ENCODE assay signal across 10 mouse cellular contexts in genomic region chr4:43395147-43395546, GRCm38 (mm10). TPM values are rescaled to one million over a fixed set of nuclear protein-coding genes. Genes with fewer than 3 reads are reported as not detected.
DNase-seq lines count a peak whose midpoint lies in the region; ATAC-seq and TF ChIP-seq lines count a peak whose summit lies in the region.
"Had no signal": no experiment of that assay in that cellular context is flagged by ENCODE, and none has a peak within 500 bp of the region (broad histone marks: within the 10 kb centered on the region; RNA-seq: fewer than 3 reads in every experiment).

No protein-coding gene starts in this region.

- H3K27ac ChIP-seq in hindbrain, embryonic 13.5 days = 0 out of 2 replicates have a peak overlapping the region, but pooled peaks have one; percentile 18
- no peak overlapping the region for H3K27ac ChIP-seq in hindbrain, embryonic 11.5 days (ENCODE audit: low read depth, low read length)
- 0 out of 2 replicates have a peak overlapping the region, but pooled peaks have one; percentile 0 for H3K27ac ChIP-seq in midbrain, postnatal 0 days (ENCODE audit: low read depth, low read length)
- H3K27ac ChIP-seq in midbrain, embryonic 16.5 days (ENCODE audit: low read length) = no peak overlapping the region
- peak overlapping the region; percentile 63 for H3K27ac ChIP-seq in intestine, postnatal 0 days (ENCODE audit: low read depth, low read length)
- peak overlapping the region; percentile 96 for H3K27ac ChIP-seq in stomach, postnatal 0 days (replicated peaks)
- H3K27ac ChIP-seq: liver, embryonic 13.5 days had no signal

- peaks cover 28% of the 10 kb centered on the region for H3K4me1 ChIP-seq in hindbrain, embryonic 13.5 days (replicated peaks)
- H3K4me1 ChIP-seq in hindbrain, embryonic 11.5 days (replicated peaks; ENCODE audit: control insufficient read depth, insufficient read depth, low read length) = no peaks in the 10 kb centered on the region
- peaks cover 11% of the 10 kb centered on the region; the same call in 1 of the 2 replicates for H3K4me1 ChIP-seq in midbrain, postnatal 0 days (ENCODE audit: insufficient read depth, low read length)
- H3K4me1 ChIP-seq in midbrain, embryonic 16.5 days (ENCODE audit: control insufficient read depth, insufficient read depth, low read length) = peaks cover 16% of the 10 kb centered on the region
- H3K4me1 ChIP-seq in intestine, postnatal 0 days (replicated peaks; ENCODE audit: control insufficient read depth, insufficient read depth, low read length) = peaks cover 6% of the 10 kb centered on the region
- H3K4me1 ChIP-seq in stomach, postnatal 0 days (replicated peaks; ENCODE audit: control insufficient read depth, insufficient read depth) = peaks cover 18% of the 10 kb centered on the region

- ATAC-seq in hindbrain, embryonic 13.5 days (ENCODE audit: low FRiP score) = no peak
- ATAC-seq in hindbrain, embryonic 11.5 days (ENCODE audit: low FRiP score) = no peak
- ATAC-seq in midbrain, postnatal 0 days (ENCODE audit: low FRiP score) = no peak
- ATAC-seq in midbrain, embryonic 16.5 days = no peak
- no peak for ATAC-seq in intestine, postnatal 0 days
- no peak for ATAC-seq in stomach, postnatal 0 days (ENCODE audit: low FRiP score, low TSS enrichment)

- no peaks in the 10 kb centered on the region for H3K36me3 ChIP-seq in hindbrain, embryonic 13.5 days
- H3K36me3 ChIP-seq in hindbrain, embryonic 11.5 days (ENCODE audit: control insufficient read depth, insufficient read depth, low read length) = no peaks in the 10 kb centered on the region
- H3K36me3 ChIP-seq in midbrain, postnatal 0 days (ENCODE audit: insufficient read depth, low read length) = peaks cover 4% of the 10 kb centered on the region; the same call in 1 of the 2 replicates
- H3K36me3 ChIP-seq in midbrain, embryonic 16.5 days (ENCODE audit: control insufficient read depth, insufficient read depth, low read length) = peaks cover 2% of the 10 kb centered on the region; the same call in 1 of the 2 replicates
- H3K36me3 ChIP-seq in intestine, postnatal 0 days (ENCODE audit: control insufficient read depth, insufficient read depth) = no peaks in the 10 kb centered on the region
- no peaks in the 10 kb centered on the region for H3K36me3 ChIP-seq in stomach, postnatal 0 days (ENCODE audit: control insufficient read depth, insufficient read depth, low read length)
- H3K36me3 ChIP-seq: liver, embryonic 13.5 days had no signal

- H3K4me3 ChIP-seq in hindbrain, embryonic 13.5 days = no peak overlapping the region
- H3K4me3 ChIP-seq in hindbrain, embryonic 11.5 days (ENCODE audit: low read depth, low read length) = no peak overlapping the region
- no peak overlapping the region for H3K4me3 ChIP-seq in midbrain, postnatal 0 days (ENCODE audit: low read depth, low read length)
- H3K4me3 ChIP-seq in midbrain, embryonic 16.5 days (ENCODE audit: low read depth, low read length) = no peak overlapping the region
- H3K4me3 ChIP-seq in intestine, postnatal 0 days (ENCODE audit: low read depth, low read length) = no peak overlapping the region
- no peak overlapping the region for H3K4me3 ChIP-seq in stomach, postnatal 0 days (ENCODE audit: low read depth, low read length)
- H3K4me3 ChIP-seq: liver, embryonic 13.5 days had no signal

- WGBS in hindbrain, embryonic 13.5 days = 90% methylated on average over 5 of the region's 5 CpGs
- 91% methylated on average over 5 of the region's 5 CpGs for WGBS in hindbrain, embryonic 11.5 days
- WGBS in midbrain, postnatal 0 days = 94% methylated on average over 5 of the region's 5 CpGs
- 93% methylated on average over 5 of the region's 5 CpGs for WGBS in midbrain, embryonic 16.5 days
- WGBS in intestine, postnatal 0 days = 78% methylated on average over 5 of the region's 5 CpGs
- WGBS in stomach, postnatal 0 days = 74% methylated on average over 5 of the region's 5 CpGs

- TF ChIP-seq EP300 in stomach, postnatal 0 days (optimal IDR thresholded peaks at IDR 0.05) = no peak

- H3K4me2 ChIP-seq in hindbrain, embryonic 13.5 days = no peak overlapping the region
- H3K4me2 ChIP-seq in hindbrain, embryonic 11.5 days (replicated peaks; ENCODE audit: low read depth, low read length) = no peak overlapping the region
- no peak overlapping the region for H3K4me2 ChIP-seq in midbrain, postnatal 0 days (ENCODE audit: low read depth, low read length, poor library complexity, severe bottlenecking)
- no peak overlapping the region for H3K4me2 ChIP-seq in midbrain, embryonic 16.5 days (ENCODE audit: low read length)
- no peak overlapping the region for H3K4me2 ChIP-seq in intestine, postnatal 0 days (replicated peaks; ENCODE audit: low read depth)
- H3K4me2 ChIP-seq in stomach, postnatal 0 days (replicated peaks; ENCODE audit: low read depth) = peak overlapping the region; percentile 36
- H3K4me2 ChIP-seq: liver, embryonic 13.5 days had no signal

- TF ChIP-seq CTCF in midbrain, postnatal 0 days (IDR thresholded peaks at IDR 0.05) = no peak
- TF ChIP-seq CTCF in intestine, postnatal 0 days (IDR thresholded peaks at IDR 0.05; ENCODE audit: low read depth) = no peak
- no peak for TF ChIP-seq CTCF in stomach, postnatal 0 days (IDR thresholded peaks at IDR 0.05; ENCODE audit: low read depth)

- DNase-seq in hindbrain, embryonic 11.5 days (ENCODE audit: low spot score) = no peak
- no peak for DNase-seq in midbrain, postnatal 0 days (ENCODE audit: low spot score)
- no peak for DNase-seq in stomach, postnatal 0 days (ENCODE audit: low spot score)
- no peak for DNase-seq in left cerebral cortex, postnatal 25 days (ENCODE audit: low spot score in 2 of 2)
- DNase-seq: cerebellum, postnatal 14 days; liver, embryonic 13.5 days had no signal

- H3K27me3 ChIP-seq in hindbrain, embryonic 13.5 days = no peaks in the 10 kb centered on the region
- no peaks in the 10 kb centered on the region for H3K27me3 ChIP-seq in hindbrain, embryonic 11.5 days (ENCODE audit: control insufficient read depth, insufficient read depth, low read length)
- H3K27me3 ChIP-seq in midbrain, postnatal 0 days (ENCODE audit: insufficient read depth, low read length) = no peaks in the 10 kb centered on the region
- no peaks in the 10 kb centered on the region for H3K27me3 ChIP-seq in midbrain, embryonic 16.5 days (ENCODE audit: control insufficient read depth, insufficient read depth, low read depth, low read length)
- H3K27me3 ChIP-seq in intestine, postnatal 0 days (replicated peaks; ENCODE audit: control insufficient read depth, insufficient read depth, low read length) = no peaks in the 10 kb centered on the region
- H3K27me3 ChIP-seq in stomach, postnatal 0 days (ENCODE audit: control insufficient read depth, insufficient read depth, low read length) = no peaks in the 10 kb centered on the region

- H3K9me3 ChIP-seq in hindbrain, embryonic 13.5 days = no peaks in the 10 kb centered on the region
- no peaks in the 10 kb centered on the region for H3K9me3 ChIP-seq in hindbrain, embryonic 11.5 days (ENCODE audit: control insufficient read depth, low read length)
- H3K9me3 ChIP-seq in midbrain, postnatal 0 days (ENCODE audit: low read length) = no peaks in the 10 kb centered on the region
- no peaks in the 10 kb centered on the region for H3K9me3 ChIP-seq in midbrain, embryonic 16.5 days (replicated peaks; ENCODE audit: control insufficient read depth, low read length, poor library complexity, severe bottlenecking)
- no peaks in the 10 kb centered on the region for H3K9me3 ChIP-seq in intestine, postnatal 0 days (ENCODE audit: control insufficient read depth)
- no peaks in the 10 kb centered on the region for H3K9me3 ChIP-seq in stomach, postnatal 0 days (ENCODE audit: control insufficient read depth, low read length)
- H3K9me3 ChIP-seq: liver, embryonic 13.5 days had no signal

- intact Hi-C loops in left cerebral cortex, postnatal 25 days (cut with DNase I) = no loop called here

- no peak overlapping the region for H3K9ac ChIP-seq in hindbrain, embryonic 13.5 days
- no peak overlapping the region for H3K9ac ChIP-seq in hindbrain, embryonic 11.5 days (ENCODE audit: low read depth, low read length)
- no peak overlapping the region for H3K9ac ChIP-seq in midbrain, postnatal 0 days (replicated peaks; ENCODE audit: low read length, poor library complexity, severe bottlenecking)
- H3K9ac ChIP-seq in midbrain, embryonic 16.5 days (ENCODE audit: low read depth, low read length) = no peak overlapping the region
- no peak overlapping the region; the same call in 1 of the 2 replicates for H3K9ac ChIP-seq in intestine, postnatal 0 days (ENCODE audit: low read depth, low read length)
- H3K9ac ChIP-seq in stomach, postnatal 0 days (ENCODE audit: low read length) = peak overlapping the region; percentile 48
- H3K9ac ChIP-seq: liver, embryonic 13.5 days had no signal

RNA-seq across cellular contexts. Expression of gene Rusc2, which starts 13.4 kb away (rescaled TPM):
- 70.8 and 75.4 TPM in 2 replicates for polyA plus RNA-seq in hindbrain, embryonic 13.5 days (2015; fragmentation: Nextera tagmentation; extraction: Ambion mirVana)
- polyA plus RNA-seq in hindbrain, embryonic 11.5 days (2014; fragmentation: Nextera tagmentation; extraction: Ambion mirVana) = 15.8 and 19.1 TPM in 2 replicates
- total RNA-seq in midbrain, postnatal 0 days (2014; rRNA removed) = 156 and 200 TPM in 2 replicates
- polyA plus RNA-seq in midbrain, postnatal 0 days (2015; fragmentation: Nextera tagmentation; extraction: Ambion mirVana) = 77.7 and 78.9 TPM in 2 replicates
- 85.4 and 89.0 TPM in 2 replicates for polyA plus RNA-seq in midbrain, embryonic 16.5 days (2015; fragmentation: Nextera tagmentation; extraction: Ambion mirVana)
- 11.9 and 12.1 TPM in 2 replicates for polyA plus RNA-seq in intestine, postnatal 0 days (2015; fragmentation: Nextera tagmentation; extraction: Ambion mirVana)
- polyA plus RNA-seq in stomach, postnatal 0 days (2015; fragmentation: Nextera tagmentation; extraction: Ambion mirVana) = 10.7 and 11.5 TPM in 2 replicates
- 100 to 1,000 TPM; 129 to 138 TPM for total RNA-seq in left cerebral cortex, postnatal 25 days (2021)

RNA-seq across cellular contexts. Expression of gene Fam166b, which starts 33.8 kb away (rescaled TPM):
- 0.71 and 1.4 TPM in 2 replicates for polyA plus RNA-seq in hindbrain, embryonic 13.5 days (2015; fragmentation: Nextera tagmentation; extraction: Ambion mirVana)
- 0.26 and 0.70 TPM in 2 replicates for polyA plus RNA-seq in hindbrain, embryonic 11.5 days (2014; fragmentation: Nextera tagmentation; extraction: Ambion mirVana)
- 1.7 and 2.8 TPM in 2 replicates for total RNA-seq in midbrain, postnatal 0 days (2014; rRNA removed)
- 1.6 and 2.2 TPM in 2 replicates for polyA plus RNA-seq in midbrain, postnatal 0 days (2015; fragmentation: Nextera tagmentation; extraction: Ambion mirVana)
- polyA plus RNA-seq in midbrain, embryonic 16.5 days (2015; fragmentation: Nextera tagmentation; extraction: Ambion mirVana) = 1.6 and 2.3 TPM in 2 replicates
- polyA plus RNA-seq in intestine, postnatal 0 days (2015; fragmentation: Nextera tagmentation; extraction: Ambion mirVana) = 0.16 TPM in 1 of 2 replicates, not detected in the other
- polyA plus RNA-seq in stomach, postnatal 0 days (2015; fragmentation: Nextera tagmentation; extraction: Ambion mirVana) = 0.12 and 0.27 TPM in 2 replicates
- 1 to 10 TPM in 1 of 2 experiments, under 1 TPM in 1; 0.62 to 1.2 TPM for total RNA-seq in left cerebral cortex, postnatal 25 days (2021)
- total RNA-seq: adrenal gland, postnatal 25 days had no signal
- polyA plus RNA-seq: liver, embryonic 13.5 days had no signal

RNA-seq across cellular contexts. Expression of gene Tesk1, which starts 46.6 kb away (rescaled TPM):
- 8.7 and 9.7 TPM in 2 replicates for polyA plus RNA-seq in hindbrain, embryonic 13.5 days (2015; fragmentation: Nextera tagmentation; extraction: Ambion mirVana)
- 9.1 and 10.1 TPM in 2 replicates for polyA plus RNA-seq in hindbrain, embryonic 11.5 days (2014; fragmentation: Nextera tagmentation; extraction: Ambion mirVana)
- total RNA-seq in midbrain, postnatal 0 days (2014; rRNA removed) = 141 and 184 TPM in 2 replicates
- polyA plus RNA-seq in midbrain, postnatal 0 days (2015; fragmentation: Nextera tagmentation; extraction: Ambion mirVana) = 17.2 and 18.9 TPM in 2 replicates
- polyA plus RNA-seq in midbrain, embryonic 16.5 days (2015; fragmentation: Nextera tagmentation; extraction: Ambion mirVana) = 10.7 and 11.2 TPM in 2 replicates
- 4.6 and 4.7 TPM in 2 replicates for polyA plus RNA-seq in intestine, postnatal 0 days (2015; fragmentation: Nextera tagmentation; extraction: Ambion mirVana)
- polyA plus RNA-seq in stomach, postnatal 0 days (2015; fragmentation: Nextera tagmentation; extraction: Ambion mirVana) = 4.7 TPM in 2 replicates
- 10 to 100 TPM; 86.6 to 87.1 TPM for total RNA-seq in left cerebral cortex, postnatal 25 days (2021)

RNA-seq across cellular contexts. Expression of gene Cd72, which starts 59.3 kb away (rescaled TPM):
- polyA plus RNA-seq in hindbrain, embryonic 13.5 days (2015; fragmentation: Nextera tagmentation; extraction: Ambion mirVana) = 3.5 and 4.7 TPM in 2 replicates
- polyA plus RNA-seq in hindbrain, embryonic 11.5 days (2014; fragmentation: Nextera tagmentation; extraction: Ambion mirVana) = 3.0 and 3.7 TPM in 2 replicates
- not detected in 2 replicates for total RNA-seq in midbrain, postnatal 0 days (2014; rRNA removed)
- polyA plus RNA-seq in midbrain, postnatal 0 days (2015; fragmentation: Nextera tagmentation; extraction: Ambion mirVana) = 5.2 and 5.4 TPM in 2 replicates
- 5.0 and 5.8 TPM in 2 replicates for polyA plus RNA-seq in midbrain, embryonic 16.5 days (2015; fragmentation: Nextera tagmentation; extraction: Ambion mirVana)
- 3.2 and 3.7 TPM in 2 replicates for polyA plus RNA-seq in intestine, postnatal 0 days (2015; fragmentation: Nextera tagmentation; extraction: Ambion mirVana)
- polyA plus RNA-seq in stomach, postnatal 0 days (2015; fragmentation: Nextera tagmentation; extraction: Ambion mirVana) = 2.8 and 3.2 TPM in 2 replicates
- total RNA-seq in left cerebral cortex, postnatal 25 days (2021) = 1 to 10 TPM; 1.0 to 2.2 TPM

Comparison
In these comparisons a context has a peak if more than half of its experiments do, and no peak if none do; other contexts are left out.
1. H3K27ac ChIP-seq: peak in hindbrain, embryonic 13.5 days (single experiment), midbrain, postnatal 0 days (single experiment), intestine, postnatal 0 days (single experiment) and stomach, postnatal 0 days (single experiment); none in hindbrain, embryonic 11.5 days (single experiment) and midbrain, embryonic 16.5 days (single experiment).